Mouse (Mus musculus): ENCODE measurements around the gene Clec3a.

Gene Clec3a

GRCm38 (mm10) chr8:114458113-114458784, 40.4 kb downstream of the Clec3a start:
- DNase-seq (ENCODE audit: low spot score), result no peak

GRCm38 (mm10) chr8:114460600-114460999, 42.7 kb downstream of the Clec3a start:
- no peak for DNase-seq (ENCODE audit: low spot score)

GRCm38 (mm10) chr8:114462591-114462990, 44.7 kb downstream of the Clec3a start:
- DNase-seq (ENCODE audit: low spot score), result no peak

GRCm38 (mm10) chr8:114463305-114463704, 45.4 kb downstream of the Clec3a start:
- no peak for DNase-seq (ENCODE audit: low spot score)

GRCm38 (mm10) chr8:114468526-114469207, 50.8 kb downstream of the Clec3a start:
- no peak for DNase-seq (ENCODE audit: low spot score)

GRCm38 (mm10) chr8:114469208-114469590, 51.3 kb downstream of the Clec3a start:
- no peak for DNase-seq (ENCODE audit: low spot score)

- DNase-seq (ENCODE audit: low spot score), result no peak
Observed at GRCm38 (mm10) chr8:114473546-114473945, 55.7 kb downstream of the Clec3a start.
